In the genomic region with DNA sequence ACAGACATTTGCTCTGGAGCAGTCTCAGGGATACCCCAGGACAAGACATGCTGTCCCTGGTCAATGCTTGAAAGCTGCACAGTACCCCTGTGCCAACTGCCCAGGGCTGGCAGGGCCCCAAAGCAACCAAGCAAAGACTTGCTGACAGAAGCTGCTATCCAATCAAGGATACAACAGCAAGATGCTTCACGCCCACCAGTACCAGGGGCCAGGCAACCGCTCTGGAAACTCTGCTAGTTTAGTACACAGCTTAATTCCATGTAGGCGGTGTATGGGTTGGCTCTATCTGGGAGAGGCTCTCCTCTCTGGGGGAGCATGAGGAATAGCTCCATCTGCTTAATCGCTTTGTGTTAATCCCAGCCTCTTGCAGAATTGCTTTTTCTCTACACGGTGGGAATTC, we compare ENCODE assay signal across 10 mouse cellular contexts. TPM values are rescaled to one million over a fixed set of nuclear protein-coding genes. Genes with fewer than 3 reads are reported as not detected.
A peak's percentile ranks its signal among the peaks of the same experiment; 100 is the strongest.
DNase-seq lines count a peak whose midpoint lies in the region; ATAC-seq and TF ChIP-seq lines count a peak whose summit lies in the region.
"Had no signal": no experiment of that assay in that cellular context is flagged by ENCODE, and none has a peak within 500 bp of the region (broad histone marks: within the 10 kb centered on the region; RNA-seq: fewer than 3 reads in every experiment).

No protein-coding gene starts in this region.

- 54% methylated on average over 5 of the region's 5 CpGs for WGBS in forebrain, embryonic 15.5 days
- 86% methylated on average over 5 of the region's 5 CpGs for WGBS in forebrain, embryonic 10.5 days
- 79% methylated on average over 5 of the region's 5 CpGs for WGBS in intestine, embryonic 15.5 days
- WGBS in embryonic facial prominence, embryonic 10.5 days: 86% methylated on average over 5 of the region's 5 CpGs

- H3K9me3 ChIP-seq in forebrain, embryonic 15.5 days: no peaks in the 10 kb centered on the region
- no peaks in the 10 kb centered on the region for H3K9me3 ChIP-seq in forebrain, embryonic 10.5 days
- H3K9me3 ChIP-seq in intestine, embryonic 15.5 days: no peaks in the 10 kb centered on the region
- H3K9me3 ChIP-seq in embryonic facial prominence, embryonic 10.5 days: no peaks in the 10 kb centered on the region
- H3K9me3 ChIP-seq: liver, embryonic 13.5 days had no signal

- TF ChIP-seq CTCF in brain, embryonic 14.5 days (IDR thresholded peaks at IDR 0.05; ENCODE audit: borderline replicate concordance, extremely low read depth, insufficient read depth, insufficient read length): no peak

- no peak for TF ChIP-seq POLR2A in brain, embryonic 14.5 days (IDR thresholded peaks at IDR 0.05; ENCODE audit: borderline replicate concordance, extremely low read depth, insufficient read depth, insufficient read length, poor library complexity, severe bottlenecking)

- ATAC-seq in forebrain, embryonic 15.5 days (replicated peaks): peak; percentile 64
- ATAC-seq in intestine, embryonic 15.5 days: no peak
- ATAC-seq: activated CD4-positive, CD25-positive, alpha-beta regulatory T cell, adult 4 months had no signal

- no peaks in the 10 kb centered on the region for H3K27me3 ChIP-seq in forebrain, embryonic 15.5 days
- no peaks in the 10 kb centered on the region for H3K27me3 ChIP-seq in forebrain, embryonic 10.5 days (ENCODE audit: poor library complexity, severe bottlenecking)
- no peaks in the 10 kb centered on the region for H3K27me3 ChIP-seq in intestine, embryonic 15.5 days (replicated peaks)
- H3K27me3 ChIP-seq in embryonic facial prominence, embryonic 10.5 days (replicated peaks; ENCODE audit: low read depth, poor library complexity, severe bottlenecking): no peaks in the 10 kb centered on the region
- H3K27me3 ChIP-seq: liver, embryonic 13.5 days had no signal

- DNase-seq in forebrain, embryonic 10.5 days (ENCODE audit: extremely low spot score, low spot score): no peak
- DNase-seq in brain, embryonic 14.5 days (ENCODE audit: low read depth): peak; percentile 80
- DNase-seq in kidney, adult 9 months: peak; percentile 71
- peak; percentile 96 for DNase-seq in left cerebral cortex, postnatal 4 days
- no peak for DNase-seq in lung, postnatal 14 days
- DNase-seq in embryonic facial prominence, embryonic 10.5 days (ENCODE audit: low spot score): no peak
- DNase-seq: liver, embryonic 13.5 days had no signal

- H3K9ac ChIP-seq in forebrain, embryonic 15.5 days (replicated peaks): no peak overlapping the region
- H3K9ac ChIP-seq in intestine, embryonic 15.5 days: no peak overlapping the region
- H3K9ac ChIP-seq: liver, embryonic 13.5 days had no signal

- peaks cover 3% of the 10 kb centered on the region; the same call in 1 of the 2 replicates for H3K36me3 ChIP-seq in forebrain, embryonic 15.5 days
- H3K36me3 ChIP-seq in forebrain, embryonic 10.5 days (replicated peaks): no peaks in the 10 kb centered on the region
- no peaks in the 10 kb centered on the region for H3K36me3 ChIP-seq in intestine, embryonic 15.5 days
- H3K36me3 ChIP-seq in embryonic facial prominence, embryonic 10.5 days (replicated peaks): no peaks in the 10 kb centered on the region; the same call in 1 of the 2 replicates
- H3K36me3 ChIP-seq: liver, embryonic 13.5 days had no signal

- no peak overlapping the region for H3K4me2 ChIP-seq in forebrain, embryonic 15.5 days (replicated peaks)
- no peak overlapping the region for H3K4me2 ChIP-seq in intestine, embryonic 15.5 days (replicated peaks)
- H3K4me2 ChIP-seq: liver, embryonic 13.5 days had no signal

- peak overlapping the region; percentile 94 for H3K27ac ChIP-seq in forebrain, embryonic 15.5 days (replicated peaks)
- no peak overlapping the region for H3K27ac ChIP-seq in forebrain, embryonic 10.5 days
- H3K27ac ChIP-seq in intestine, embryonic 15.5 days: no peak overlapping the region
- H3K27ac ChIP-seq in embryonic facial prominence, embryonic 10.5 days (replicated peaks): no peak overlapping the region
- H3K27ac ChIP-seq: liver, embryonic 13.5 days had no signal

- H3K4me3 ChIP-seq in forebrain, embryonic 15.5 days: no peak overlapping the region
- no peak overlapping the region for H3K4me3 ChIP-seq in forebrain, embryonic 10.5 days
- H3K4me3 ChIP-seq in intestine, embryonic 15.5 days (replicated peaks): no peak overlapping the region
- no peak overlapping the region for H3K4me3 ChIP-seq in embryonic facial prominence, embryonic 10.5 days
- H3K4me3 ChIP-seq: liver, embryonic 13.5 days had no signal

- intact Hi-C loops in left cerebral cortex, postnatal 4 days (cut with DNase I): no loop called here

- H3K4me1 ChIP-seq in forebrain, embryonic 15.5 days: peaks cover 36% of the 10 kb centered on the region
- H3K4me1 ChIP-seq in forebrain, embryonic 10.5 days: no peaks in the 10 kb centered on the region
- no peaks in the 10 kb centered on the region for H3K4me1 ChIP-seq in intestine, embryonic 15.5 days (replicated peaks)
- H3K4me1 ChIP-seq in embryonic facial prominence, embryonic 10.5 days: peaks cover 5% of the 10 kb centered on the region; the same call in 1 of the 2 replicates
- H3K4me1 ChIP-seq: liver, embryonic 13.5 days had no signal

RNA-seq across cellular contexts. Expression of a gene that starts 35.3 kb away (rescaled TPM):
- not detected in 2 replicates for polyA plus RNA-seq in forebrain, embryonic 15.5 days (2015; fragmentation: Nextera tagmentation; extraction: Ambion mirVana)
- not detected in 2 replicates for polyA plus RNA-seq in forebrain, embryonic 10.5 days (2016; fragmentation: Nextera tagmentation; extraction: Ambion mirVana)
- 0.08 TPM in 1 of 2 replicates, not detected in the other for polyA plus RNA-seq in brain, embryonic 14.5 days (2012; rRNA removed)
- total RNA-seq in left cerebral cortex, postnatal 4 days (2021): not detected
- polyA plus RNA-seq in intestine, embryonic 15.5 days (2015; fragmentation: Nextera tagmentation; extraction: Ambion mirVana): not detected in 2 replicates
- 0.20 TPM in 1 of 2 replicates, not detected in the other for polyA plus RNA-seq in embryonic facial prominence, embryonic 10.5 days (2016; fragmentation: Nextera tagmentation; extraction: Ambion mirVana)
- polyA plus RNA-seq: activated CD4-positive, CD25-positive, alpha-beta regulatory T cell, adult 4 months had no signal

Comparison
In these comparisons a context has a peak if more than half of its experiments do, and no peak if none do; other contexts are left out.
1. DNase-seq: peak in brain, embryonic 14.5 days (single experiment), kidney, adult 9 months (single experiment) and left cerebral cortex, postnatal 4 days (single experiment); none in forebrain, embryonic 10.5 days (single experiment), lung, postnatal 14 days (single experiment) and embryonic facial prominence, embryonic 10.5 days (single experiment).